Mouse (Mus musculus) neural tube, embryonic 11.5 days (tissue): ENCODE results near the gene Gtf2h1. TPM values are rescaled to one million over a fixed set of nuclear protein-coding genes. Genes with fewer than 3 reads are reported as not detected.

Source experiments
- ATAC-seq: fragments of 200-750 bp; cut with Nextera tagmentation; 2 replicates; pipeline ENCODE4 v1.8.0; 2017; ENCODE audit warnings: moderate number of reproducible peaks, mild to moderate bottlenecking, moderate TSS enrichment, moderate library complexity; ENCODE audit not compliant: insufficient read depth, low FRiP score, low TSS enrichment
- DNase-seq: peaks from one replicate; pipeline ENCODE4 v3.0.0-alpha.2; 2015; ENCODE audit warnings: low spot score
- H3K27ac ChIP-seq: fragments of 300-500 bp; sonication (generic); 2 replicates; pipeline ENCODE4 v1.5.1; 2014; ENCODE audit warnings: low read depth, mild to moderate bottlenecking, low read length
- H3K27me3 ChIP-seq: fragments of 300-500 bp; sonication (generic); 2 replicates; pipeline ENCODE4 v1.6.1; 2014; ENCODE audit warnings: mild to moderate bottlenecking, low read length, mixed read lengths; ENCODE audit not compliant: control insufficient read depth, insufficient read depth
- H3K36me3 ChIP-seq: fragments of 300-500 bp; sonication (generic); 2 replicates; pipeline ENCODE4 v1.6.1; 2014; ENCODE audit warnings: mild to moderate bottlenecking, low read length, moderate library complexity, mixed read lengths; ENCODE audit not compliant: control insufficient read depth, insufficient read depth
- H3K4me1 ChIP-seq: fragments of 300-500 bp; sonication (generic); 2 replicates; pipeline ENCODE4 v1.6.1; 2014; ENCODE audit warnings: low read length, mixed read lengths; ENCODE audit not compliant: control insufficient read depth, insufficient read depth
- H3K4me2 ChIP-seq: fragments of 300-500 bp; sonication (generic); 2 replicates; pipeline ENCODE4 v1.6.1; 2014; ENCODE audit warnings: low read depth, mild to moderate bottlenecking, moderate library complexity
- H3K4me3 ChIP-seq: fragments of 300-500 bp; sonication (generic); 2 replicates; pipeline ENCODE4 v1.5.1; 2014; ENCODE audit warnings: low read depth, low read length
- H3K9ac ChIP-seq: fragments of 300-500 bp; sonication (generic); 2 replicates; pipeline ENCODE4 v1.6.1; 2014; ENCODE audit warnings: mild to moderate bottlenecking, low read length
- H3K9me3 ChIP-seq: fragments of 300-500 bp; sonication (generic); 2 replicates; pipeline ENCODE4 v1.6.1; 2016; ENCODE audit warnings: low read length; ENCODE audit not compliant: control insufficient read depth
- WGBS: fragments of 180-500 bp; shearing (Covaris S2); extraction: QIAGEN DNeasy Blood & Tissue Kit; methylation state at CpG from one replicate; pipeline ENCODE4 v1.1.7; 2014; 5-methylcytosine and 5-hydroxymethylcytosine counted together
- polyA plus RNA-seq: library from polyadenylated mRNA; unstranded; fragments of >200 nt; fragmentation: Nextera tagmentation; extraction: Ambion mirVana; gene quantifications from 2 replicates; pipeline ENCODE4 v1.2.1, GENCODE M21; 2014

The Gtf2h1 gene
- polyA plus RNA-seq: 55.0 and 55.9 TPM in 2 replicates

GRCm38 (mm10) chr7:46795287-46796205, at the start of gene Gtf2h1, which contains the start of gene Hps5:
Gtf2h1 (plus strand) TSS chr7:46796103.
Hps5 (minus strand) TSS chr7:46796064.
- Histone ChIP-seq H3K4me1 (peaks cover 8% of the 10 kb centered on the region), H3K9ac (peak within 1 kb of the TSS; percentile 85), H3K36me3 (no peaks in the 10 kb centered on the region), H3K27ac (no peak within 1 kb of the TSS; the same call in 1 of the 2 replicates), H3K9me3 (no peaks in the 10 kb centered on the region), H3K27me3 (no peaks in the 10 kb centered on the region), H3K4me3 (peak within 1 kb of the TSS; percentile 90), H3K4me2 (peak within 1 kb of the TSS; percentile 78)
- peak; percentile 98 for DNase-seq
- peak; percentile 98 for ATAC-seq
- WGBS: under 1% methylated on average over 66 of the region's 75 CpGs

GRCm38 (mm10) chr7:46746381-46746780, 49.5 kb upstream of the Gtf2h1 start:
- H3K36me3 ChIP-seq: no peaks in the 10 kb centered on the region
- H3K27me3 ChIP-seq: no peaks in the 10 kb centered on the region
- ATAC-seq (no peak), DNase-seq (no peak)
- 92% methylated on average over 7 of the region's 7 CpGs for whole genome bisulfite sequencing
- no peak overlapping the region for H3K27ac ChIP-seq
- no peak overlapping the region for H3K4me2 ChIP-seq
- no peaks in the 10 kb centered on the region for H3K4me1 ChIP-seq
- no peak overlapping the region for H3K9ac ChIP-seq
- no peak overlapping the region for H3K4me3 ChIP-seq
- no peaks in the 10 kb centered on the region for H3K9me3 ChIP-seq

- Histone ChIP-seq H3K9ac (no peak overlapping the region), H3K4me2 (no peak overlapping the region), H3K27ac (no peak overlapping the region), H3K36me3 (no peaks in the 10 kb centered on the region), H3K4me1 (no peaks in the 10 kb centered on the region), H3K9me3 (no peaks in the 10 kb centered on the region), H3K27me3 (no peaks in the 10 kb centered on the region), H3K4me3 (no peak overlapping the region)
- WGBS: 52% methylated on average over 3 of the region's 3 CpGs
- no peak for ATAC-seq
- no peak for DNase-seq
Observed at GRCm38 (mm10) chr7:46748459-46748858, 47.4 kb upstream of the Gtf2h1 start.

GRCm38 (mm10) chr7:46751490-46751889, 44.4 kb upstream of the Gtf2h1 start, which contains the start of gene Saa2:
Saa2 (plus strand) TSS chr7:46751790.
- ATAC-seq: no peak
- DNase-seq: no peak
- 82% methylated on average over 3 of the region's 3 CpGs for WGBS
- Histone ChIP-seq H3K36me3 (no peaks in the 10 kb centered on the region), H3K9me3 (no peaks in the 10 kb centered on the region), H3K9ac (no peak within 1 kb of the TSS), H3K4me2 (no peak within 1 kb of the TSS), H3K27me3 (no peaks in the 10 kb centered on the region), H3K4me1 (no peaks in the 10 kb centered on the region), H3K4me3 (no peak within 1 kb of the TSS), H3K27ac (no peak within 1 kb of the TSS)

GRCm38 (mm10) chr7:46761049-46761795, 34.7 kb upstream of the Gtf2h1 start:
- WGBS: 77% methylated on average over 11 of the region's 11 CpGs
- H3K4me3 ChIP-seq: no peak overlapping the region
- DNase-seq (no peak), ATAC-seq (no peak)
- no peak overlapping the region for H3K27ac ChIP-seq
- peaks cover 6% of the 10 kb centered on the region; the same call in 1 of the 2 replicates for H3K36me3 ChIP-seq
- no peaks in the 10 kb centered on the region for H3K9me3 ChIP-seq
- H3K4me1 ChIP-seq: no peaks in the 10 kb centered on the region
- H3K27me3 ChIP-seq: no peaks in the 10 kb centered on the region
- no peak overlapping the region for H3K9ac ChIP-seq
- no peak overlapping the region for H3K4me2 ChIP-seq

- 92% methylated on average over 5 of the region's 5 CpGs for WGBS
- no peak overlapping the region for H3K4me3 ChIP-seq
- no peak overlapping the region for H3K4me2 ChIP-seq
- H3K9me3 ChIP-seq: no peaks in the 10 kb centered on the region
- peaks cover 6% of the 10 kb centered on the region; the same call in 1 of the 2 replicates for H3K36me3 ChIP-seq
- H3K9ac ChIP-seq: no peak overlapping the region
- no peaks in the 10 kb centered on the region for H3K4me1 ChIP-seq
- ATAC-seq (no peak), DNase-seq (no peak)
- H3K27me3 ChIP-seq: no peaks in the 10 kb centered on the region
- no peak overlapping the region for H3K27ac ChIP-seq
Observed at GRCm38 (mm10) chr7:46762601-46763000, 33.3 kb upstream of the Gtf2h1 start.

GRCm38 (mm10) chr7:46764672-46765071, 31.2 kb upstream of the Gtf2h1 start:
- DNase-seq (no peak), ATAC-seq (no peak)
- no peak overlapping the region for H3K27ac ChIP-seq
- no peaks in the 10 kb centered on the region for H3K9me3 ChIP-seq
- no peak overlapping the region for H3K4me2 ChIP-seq
- no peaks in the 10 kb centered on the region for H3K27me3 ChIP-seq
- peaks cover 13% of the 10 kb centered on the region for H3K36me3 ChIP-seq
- H3K4me3 ChIP-seq: no peak overlapping the region
- no peaks in the 10 kb centered on the region for H3K4me1 ChIP-seq
- no peak overlapping the region for H3K9ac ChIP-seq
- WGBS: 92% methylated on average over 8 of the region's 8 CpGs

GRCm38 (mm10) chr7:46767371-46767770, 28.5 kb upstream of the Gtf2h1 start:
- no peaks in the 10 kb centered on the region for H3K27me3 ChIP-seq
- no peak for ATAC-seq

More at GRCm38 (mm10) chr7:46767371-46767770, 28.5 kb upstream of the Gtf2h1 start:
- H3K4me1 ChIP-seq: no peaks in the 10 kb centered on the region
- H3K4me3 ChIP-seq: no peak overlapping the region
- H3K9me3 ChIP-seq: no peaks in the 10 kb centered on the region
- no peak overlapping the region for H3K27ac ChIP-seq
- H3K36me3 ChIP-seq: peaks cover 14% of the 10 kb centered on the region
- no peak for DNase-seq
- no peak overlapping the region for H3K4me2 ChIP-seq
- no peak overlapping the region for H3K9ac ChIP-seq
